In genomic region chr16:76365237-76365636, GRCm38 (mm10) we compare ENCODE assay signal across 12 mouse cellular contexts. TPM values are rescaled to one million over a fixed set of nuclear protein-coding genes. Genes with fewer than 3 reads are reported as not detected.
DNase-seq lines count a peak whose midpoint lies in the region; ATAC-seq and TF ChIP-seq lines count a peak whose summit lies in the region.
"Had no signal": no experiment of that assay in that cellular context is flagged by ENCODE, and none has a peak within 500 bp of the region (broad histone marks: within the 10 kb centered on the region; RNA-seq: fewer than 3 reads in every experiment).

No protein-coding gene starts in this region.

- peaks cover 93% of the 10 kb centered on the region for H3K79me2 ChIP-seq in macrophage (ENCODE audit: inconsistent target)

- 0 out of 2 replicates have a peak overlapping the region, but pooled peaks have one; percentile 13 for H3K4me2 ChIP-seq in hindbrain, embryonic 12.5 days (replicated peaks)
- no peak overlapping the region for H3K4me2 ChIP-seq in hindbrain, embryonic 16.5 days (ENCODE audit: low read length)
- peak overlapping the region; percentile 7; the same call in 1 of the 2 replicates for H3K4me2 ChIP-seq in neural tube, embryonic 13.5 days
- H3K4me2 ChIP-seq in forebrain, embryonic 16.5 days (ENCODE audit: low read length) = no peak overlapping the region
- H3K4me2 ChIP-seq: limb, embryonic 13.5 days had no signal

- no peak for ATAC-seq in hindbrain, embryonic 12.5 days (ENCODE audit: low FRiP score)
- ATAC-seq in hindbrain, embryonic 16.5 days = no peak
- ATAC-seq in neural tube, embryonic 13.5 days (ENCODE audit: low read depth) = no peak
- no peak for ATAC-seq in forebrain, embryonic 16.5 days

- 64% methylated on average over 10 of the region's 10 CpGs for WGBS in hindbrain, embryonic 12.5 days
- 58% methylated on average over 10 of the region's 10 CpGs for WGBS in hindbrain, embryonic 16.5 days
- WGBS in neural tube, embryonic 13.5 days = 43% methylated on average over 10 of the region's 10 CpGs
- 71% methylated on average over 10 of the region's 10 CpGs for whole genome bisulfite sequencing in macrophage (ENCODE audit: missing documents)
- WGBS in forebrain, embryonic 16.5 days = 89% methylated on average over 10 of the region's 10 CpGs

- H3K4me1 ChIP-seq in hindbrain, embryonic 12.5 days = peaks cover 14% of the 10 kb centered on the region
- peaks cover 3% of the 10 kb centered on the region for H3K4me1 ChIP-seq in hindbrain, embryonic 16.5 days (ENCODE audit: control insufficient read depth, insufficient read depth, low read depth, low read length)
- peaks cover 38% of the 10 kb centered on the region for H3K4me1 ChIP-seq in neural tube, embryonic 13.5 days (replicated peaks)
- peaks cover 6% of the 10 kb centered on the region for H3K4me1 ChIP-seq in forebrain, embryonic 16.5 days (replicated peaks; ENCODE audit: control insufficient read depth, insufficient read depth, low read length)

- no peak overlapping the region for H3K27ac ChIP-seq in hindbrain, embryonic 12.5 days
- no peak overlapping the region for H3K27ac ChIP-seq in hindbrain, embryonic 16.5 days (ENCODE audit: low read depth, low read length)
- 0 out of 2 replicates have a peak overlapping the region, but pooled peaks have one; percentile 20 for H3K27ac ChIP-seq in neural tube, embryonic 13.5 days (replicated peaks)
- H3K27ac ChIP-seq in macrophage = peak overlapping the region; percentile 24; the same call in 1 of the 2 replicates
- H3K27ac ChIP-seq in forebrain, embryonic 16.5 days (ENCODE audit: low read length) = no peak overlapping the region
- H3K27ac ChIP-seq: heart, adult 2 months; limb, embryonic 13.5 days had no signal

- DNase-seq in neural tube, embryonic 10.5 days (ENCODE audit: extremely low spot score, low spot score) = no peak
- DNase-seq in brain, embryonic 14.5 days (ENCODE audit: low read depth) = peak; percentile 27
- no peak for DNase-seq in lung, postnatal 25 days (ENCODE audit: low spot score)
- DNase-seq: heart, adult 2 months; kidney, postnatal 10 days; lung, postnatal 14 days had no signal

- H3K9me3 ChIP-seq in hindbrain, embryonic 12.5 days (replicated peaks) = no peaks in the 10 kb centered on the region
- H3K9me3 ChIP-seq in hindbrain, embryonic 16.5 days (ENCODE audit: control insufficient read depth, low read length) = no peaks in the 10 kb centered on the region
- H3K9me3 ChIP-seq in neural tube, embryonic 13.5 days = no peaks in the 10 kb centered on the region
- no peaks in the 10 kb centered on the region for H3K9me3 ChIP-seq in forebrain, embryonic 16.5 days (ENCODE audit: control insufficient read depth, low read length)
- H3K9me3 ChIP-seq: limb, embryonic 13.5 days had no signal

- TF ChIP-seq CTCF in brain, embryonic 14.5 days (IDR thresholded peaks at IDR 0.05; ENCODE audit: borderline replicate concordance, extremely low read depth, insufficient read depth, insufficient read length) = no peak

- no peaks in the 10 kb centered on the region for H3K27me3 ChIP-seq in hindbrain, embryonic 12.5 days
- H3K27me3 ChIP-seq in hindbrain, embryonic 16.5 days (replicated peaks; ENCODE audit: control insufficient read depth, insufficient read depth, low read length) = no peaks in the 10 kb centered on the region
- no peaks in the 10 kb centered on the region for H3K27me3 ChIP-seq in neural tube, embryonic 13.5 days
- H3K27me3 ChIP-seq in forebrain, embryonic 16.5 days (replicated peaks; ENCODE audit: control insufficient read depth, insufficient read depth, low read length) = no peaks in the 10 kb centered on the region
- H3K27me3 ChIP-seq: limb, embryonic 13.5 days had no signal

- H3K36me3 ChIP-seq in hindbrain, embryonic 12.5 days = no peaks in the 10 kb centered on the region
- H3K36me3 ChIP-seq in hindbrain, embryonic 16.5 days (ENCODE audit: control insufficient read depth, insufficient read depth, low read length) = no peaks in the 10 kb centered on the region
- H3K36me3 ChIP-seq in neural tube, embryonic 13.5 days = no peaks in the 10 kb centered on the region
- no peaks in the 10 kb centered on the region for H3K36me3 ChIP-seq in macrophage (ENCODE audit: inconsistent target)
- no peaks in the 10 kb centered on the region for H3K36me3 ChIP-seq in forebrain, embryonic 16.5 days (ENCODE audit: control insufficient read depth, insufficient read depth)

- no peak for TF ChIP-seq POLR2A in brain, embryonic 14.5 days (IDR thresholded peaks at IDR 0.05; ENCODE audit: borderline replicate concordance, extremely low read depth, insufficient read depth, insufficient read length, poor library complexity, severe bottlenecking)

- no peak overlapping the region for H3K9ac ChIP-seq in hindbrain, embryonic 12.5 days
- H3K9ac ChIP-seq in hindbrain, embryonic 16.5 days (ENCODE audit: low read depth, low read length) = no peak overlapping the region
- H3K9ac ChIP-seq in neural tube, embryonic 13.5 days = no peak overlapping the region; the same call in 1 of the 2 replicates
- H3K9ac ChIP-seq in forebrain, embryonic 16.5 days (replicated peaks; ENCODE audit: low read depth, low read length) = no peak overlapping the region
- H3K9ac ChIP-seq: limb, embryonic 13.5 days had no signal

- H3K4me3 ChIP-seq in hindbrain, embryonic 12.5 days = no peak overlapping the region
- H3K4me3 ChIP-seq in hindbrain, embryonic 16.5 days (ENCODE audit: low read length) = no peak overlapping the region
- no peak overlapping the region for H3K4me3 ChIP-seq in neural tube, embryonic 13.5 days
- H3K4me3 ChIP-seq in macrophage (ENCODE audit: inconsistent target) = peak overlapping the region; percentile 1; the same call in 1 of the 2 replicates
- H3K4me3 ChIP-seq in forebrain, embryonic 16.5 days (replicated peaks; ENCODE audit: low read length) = no peak overlapping the region
- H3K4me3 ChIP-seq: heart, adult 2 months; limb, embryonic 13.5 days had no signal

RNA-seq across cellular contexts. Expression of gene Nrip1, which starts 8.4 kb away (rescaled TPM):
- polyA plus RNA-seq in hindbrain, embryonic 12.5 days (2016; fragmentation: Nextera tagmentation; extraction: Ambion mirVana) = 34.0 and 35.6 TPM in 2 replicates
- 29.0 and 30.4 TPM in 2 replicates for polyA plus RNA-seq in hindbrain, embryonic 16.5 days (2015; fragmentation: Nextera tagmentation; extraction: Ambion mirVana)
- polyA plus RNA-seq in neural tube, embryonic 13.5 days (2015; fragmentation: Nextera tagmentation; extraction: Ambion mirVana) = 32.8 and 38.0 TPM in 2 replicates
- polyA plus RNA-seq in brain, embryonic 14.5 days (2012; rRNA removed) = 3.5 and 10.4 TPM in 2 replicates
- total RNA-seq in macrophage (2018; cell fraction: chromatin; rRNA removed) = 100 to 1,000 TPM in 1 of 26 experiments, 10 to 100 TPM in 25; 42.6 to 104 (median 62.6) TPM
- total RNA-seq in macrophage (2018; cell fraction: cytosol; rRNA removed) = 10 to 100 TPM; 13.2 to 22.2 (median 15.7) TPM
- total RNA-seq in macrophage (2018; cell fraction: nucleus; rRNA removed) = 10 to 100 TPM; 28.7 to 85.8 (median 44.0) TPM
- 5.8 to 6.5 TPM (median 6.0 TPM) in 3 replicates for polyA plus RNA-seq in macrophage (2018)
- polyA plus RNA-seq in forebrain, embryonic 16.5 days (2015; fragmentation: Nextera tagmentation; extraction: Ambion mirVana) = 38.7 and 44.4 TPM in 2 replicates

Comparison
In these comparisons a context has a peak if more than half of its experiments do, and no peak if none do; other contexts are left out.
1. H3K4me2 ChIP-seq: peak in hindbrain, embryonic 12.5 days (single experiment) and neural tube, embryonic 13.5 days (single experiment); none in hindbrain, embryonic 16.5 days (single experiment) and forebrain, embryonic 16.5 days (single experiment).
2. H3K27ac ChIP-seq: peak in neural tube, embryonic 13.5 days (single experiment) and macrophage (single experiment); none in hindbrain, embryonic 12.5 days (single experiment), hindbrain, embryonic 16.5 days (single experiment) and forebrain, embryonic 16.5 days (single experiment).